Mouse (Mus musculus) C2C12 (cell line): ENCODE measurements around the gene Tulp2.

Experiments used
- CEBPB ChIP-seq: IDR thresholded peaks from one replicate; pipeline ENCODE4 v1.6.1; 2011; ENCODE audit warnings: low read depth, mild to moderate bottlenecking, control low read depth, moderate library complexity
- CTCF ChIP-seq: IDR thresholded peaks from one replicate; pipeline ENCODE4 v1.5.1; 2011; ENCODE audit not compliant: control insufficient read depth, insufficient read depth, insufficient read length
- FOSL1 ChIP-seq: IDR thresholded peaks from one replicate; pipeline ENCODE4 v1.8.0; 2011; ENCODE audit warnings: mild to moderate bottlenecking, low read length; ENCODE audit not compliant: poor library complexity, insufficient read depth, severe bottlenecking
- MYOD1 ChIP-seq: IDR thresholded peaks from one replicate; pipeline ENCODE4 v1.6.1; 2011; ENCODE audit warnings: low read depth; ENCODE audit not compliant: control insufficient read depth, insufficient read length

DNA sequence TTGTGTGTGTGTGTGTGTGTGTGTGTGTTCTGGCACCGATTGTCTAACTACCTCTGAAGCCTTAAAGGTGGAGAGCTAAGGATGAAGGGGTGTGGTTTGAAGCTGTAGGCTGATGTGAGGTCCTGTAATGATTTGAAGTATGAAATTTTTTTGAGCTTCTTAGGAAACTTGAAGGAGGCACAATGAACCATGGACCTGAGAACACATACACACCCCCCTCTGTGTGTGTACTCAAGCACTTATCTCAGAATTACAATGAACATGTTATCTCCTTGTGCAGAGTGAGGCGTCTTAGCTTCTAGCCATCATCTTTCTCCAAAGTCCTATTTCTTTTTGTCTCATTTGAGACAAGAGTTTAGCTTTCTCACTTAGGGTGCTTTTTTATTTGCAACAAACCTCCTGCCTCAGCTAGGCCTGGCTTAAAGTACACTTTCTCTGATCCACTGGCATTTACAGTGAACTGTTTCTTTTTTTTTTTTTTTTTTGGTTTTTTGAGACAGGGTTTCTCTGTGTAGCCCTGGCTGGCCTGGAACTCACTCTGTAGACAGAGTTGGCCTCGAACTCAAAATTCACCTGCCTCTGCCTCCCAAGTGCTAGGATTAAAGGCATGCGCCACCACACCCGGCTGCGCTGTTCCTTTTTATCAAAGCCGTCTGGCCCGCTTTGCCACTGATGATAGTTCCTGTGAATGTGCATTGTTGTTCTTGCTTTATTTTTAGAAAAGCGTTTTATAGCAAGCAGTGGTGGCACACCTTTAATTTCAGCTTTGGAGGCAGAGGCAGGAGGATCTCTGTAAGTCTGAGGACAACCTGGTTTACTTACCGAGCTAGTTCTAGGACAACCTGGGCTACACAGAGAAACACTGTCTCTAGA lies 87.2 kb downstream of the Tulp2 start:
- TF ChIP-seq CEBPB = no peak
- no peak for TF ChIP-seq CTCF
- TF ChIP-seq FOSL1 = no peak
- TF ChIP-seq MYOD1 = no peak
